Mouse (Mus musculus): Measurements from ENCODE around the gene Shisa3. TPM values are rescaled to one million over a fixed set of nuclear protein-coding genes. Genes with fewer than 3 reads are reported as not detected.

Shisa3 gene
- polyA plus RNA-seq, 1 experiment from 2014 or later, result 9.4 TPM

Small RNA genes within 50 kb of the gene (microRNA-seq; reads per million reads assigned to microRNA genes)
- gene Gm23617 (ENCODE audit: borderline number of aligned reads), result not detected

Other genes with a start within 250 kb of the Shisa3 start
- gene Bend4, start 179.6 kb upstream of the Shisa3 start, polyA plus RNA-seq (2014; fragmentation: Nextera tagmentation; extraction: Ambion mirVana), result 4.1 and 4.3 TPM in 2 replicates
- 14.2 and 15.2 TPM in 2 replicates for gene Atp8a1, start 239.6 kb downstream of the Shisa3 start, polyA plus RNA-seq (2014; fragmentation: Nextera tagmentation; extraction: Ambion mirVana)

All from embryonic facial prominence, embryonic 14.5 days (tissue).